Mouse (Mus musculus): ENCODE data around the gene Gpr45.

DNA sequence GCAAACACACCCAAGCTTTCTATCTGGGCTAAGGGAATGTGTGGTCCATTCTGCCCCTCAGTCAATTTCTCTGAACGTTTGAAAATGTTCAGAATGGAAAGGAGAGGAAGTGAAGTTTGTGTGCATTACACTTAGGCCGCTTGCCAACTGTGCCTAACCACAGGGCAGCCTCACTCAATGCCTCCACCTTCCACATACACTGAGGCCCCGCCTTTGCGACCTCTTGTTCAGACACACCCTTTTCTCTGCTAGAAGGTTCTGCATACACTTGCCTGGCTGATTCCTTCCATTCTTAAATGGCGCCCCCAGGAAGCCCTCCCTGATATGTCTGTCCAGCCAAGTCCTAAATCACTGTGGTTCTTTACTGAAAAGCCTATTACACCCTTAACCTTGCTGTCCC is 118.1 kb downstream of the Gpr45 start:
- no peak for TF ChIP-seq GATA1 (IDR thresholded peaks at IDR 0.05; ENCODE audit: low read length)
- TF ChIP-seq TAL1 (IDR thresholded peaks at IDR 0.05; ENCODE audit: low read length) = no peak

Data from erythroblast, embryonic 14.5 days (primary cell).